Mouse (Mus musculus): ENCODE data around the gene Ptprk. TPM values are rescaled to one million over a fixed set of nuclear protein-coding genes. Genes with fewer than 3 reads are reported as not detected.

The Ptprk gene
- polyA plus RNA-seq, 1 experiment = 3.7 TPM

DNA sequence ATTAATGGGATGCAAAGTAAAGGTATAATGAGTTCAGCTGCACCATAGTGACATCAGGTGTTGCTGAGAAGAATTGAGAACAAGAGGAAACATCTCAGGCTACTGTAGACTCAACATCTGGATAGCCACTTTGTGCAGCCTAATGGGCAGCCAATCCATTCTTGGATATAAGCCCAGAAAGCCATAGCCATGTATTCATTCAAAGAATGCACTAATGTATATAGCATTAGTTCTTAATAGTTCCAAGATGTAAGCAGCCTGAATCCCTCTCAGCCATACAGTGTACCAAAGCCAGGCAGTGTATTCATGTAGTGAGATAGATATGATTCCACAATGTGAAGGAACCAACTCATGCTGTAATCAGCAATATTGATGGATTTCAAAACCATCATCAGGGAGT, 134.8 kb downstream of the Ptprk start:
- Histone ChIP-seq H3K4me1 (ENCODE audit: control insufficient read depth, insufficient read depth, low read length) (no peaks in the 10 kb centered on the region), H3K4me3 (replicated peaks; ENCODE audit: control insufficient read depth, low read depth, low read length) (no peak overlapping the region), H3K27ac (ENCODE audit: control insufficient read depth, insufficient read depth, low read depth, low read length, poor library complexity) (no peak overlapping the region)
- no peak for TF ChIP-seq POLR2A (IDR thresholded peaks at IDR 0.05; ENCODE audit: borderline replicate concordance, control insufficient read depth, low read depth, low read length)

GRCm38 (mm10) chr10:28212083-28212482, 137.5 kb downstream of the Ptprk start:
- no peak for TF ChIP-seq POLR2A (IDR thresholded peaks at IDR 0.05; ENCODE audit: borderline replicate concordance, control insufficient read depth, low read depth, low read length)
- TF ChIP-seq CTCF (IDR thresholded peaks at IDR 0.05; ENCODE audit: control insufficient read depth, insufficient read depth, low read length) = no peak
- H3K27ac ChIP-seq (ENCODE audit: control insufficient read depth, insufficient read depth, low read depth, low read length, poor library complexity) = no peak overlapping the region
- 83% methylated on average over 1 of the region's 1 CpGs for WGBS
- no peaks in the 10 kb centered on the region for H3K4me1 ChIP-seq (ENCODE audit: control insufficient read depth, insufficient read depth, low read length)
- no peak overlapping the region for H3K4me3 ChIP-seq (replicated peaks; ENCODE audit: control insufficient read depth, low read depth, low read length)

DNA sequence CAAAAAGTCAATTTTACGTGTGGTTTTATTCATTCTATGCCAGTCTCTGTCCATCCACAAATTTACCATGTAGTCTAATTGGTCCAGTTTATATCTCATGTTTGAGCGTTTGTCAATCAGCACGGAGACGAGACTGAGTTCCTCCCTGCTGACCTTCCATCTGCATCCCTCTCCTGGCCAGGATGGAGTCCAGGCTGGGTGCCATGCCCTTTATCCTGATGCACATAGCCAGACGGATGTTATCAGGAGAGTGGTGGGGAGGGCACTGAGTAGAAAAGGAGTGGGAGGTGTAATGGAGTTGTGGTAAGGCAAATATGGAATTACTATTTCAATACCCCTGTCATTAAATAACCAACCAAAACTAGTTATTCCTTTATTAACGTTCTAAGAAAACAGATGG, 140.5 kb downstream of the Ptprk start:
- TF ChIP-seq POLR2A (IDR thresholded peaks at IDR 0.05; ENCODE audit: borderline replicate concordance, control insufficient read depth, low read depth, low read length) (no peak), CTCF (IDR thresholded peaks at IDR 0.05; ENCODE audit: control insufficient read depth, insufficient read depth, low read length) (no peak)
- Histone ChIP-seq H3K27ac (ENCODE audit: control insufficient read depth, insufficient read depth, low read depth, low read length, poor library complexity) (no peak overlapping the region), H3K4me1 (ENCODE audit: control insufficient read depth, insufficient read depth, low read length) (no peaks in the 10 kb centered on the region), H3K4me3 (replicated peaks; ENCODE audit: control insufficient read depth, low read depth, low read length) (no peak overlapping the region)
- WGBS = 81% methylated on average over 6 of the region's 6 CpGs

DNA sequence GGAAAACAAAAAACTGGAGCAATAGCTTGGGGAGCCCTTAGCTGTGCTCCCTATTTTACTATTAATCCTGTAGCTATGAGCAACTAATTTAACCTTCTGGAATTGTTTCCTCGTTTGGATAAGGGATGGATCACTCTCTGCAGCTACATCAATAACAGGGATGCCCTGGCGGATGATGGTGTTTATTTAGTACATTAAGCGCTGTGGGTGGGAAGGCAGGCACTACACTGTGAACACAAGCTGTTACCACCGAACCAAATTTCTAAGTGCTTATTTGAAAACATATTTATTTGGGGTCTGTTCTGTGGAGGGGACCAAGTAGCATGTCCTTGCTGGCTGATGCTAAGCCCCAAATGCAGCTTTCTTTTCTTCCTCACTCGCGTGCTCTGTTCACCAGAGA, 149.0 kb downstream of the Ptprk start:
- no peak for TF ChIP-seq CTCF (IDR thresholded peaks at IDR 0.05; ENCODE audit: control insufficient read depth, insufficient read depth, low read length)
- TF ChIP-seq POLR2A (IDR thresholded peaks at IDR 0.05; ENCODE audit: borderline replicate concordance, control insufficient read depth, low read depth, low read length) = no peak

GRCm38 (mm10) chr10:28224376-28224775, 149.8 kb downstream of the Ptprk start:
- WGBS = 85% methylated on average over 1 of the region's 1 CpGs
- Histone ChIP-seq H3K4me1 (ENCODE audit: control insufficient read depth, insufficient read depth, low read length) (no peaks in the 10 kb centered on the region), H3K27ac (ENCODE audit: control insufficient read depth, insufficient read depth, low read depth, low read length, poor library complexity) (no peak overlapping the region), H3K4me3 (replicated peaks; ENCODE audit: control insufficient read depth, low read depth, low read length) (no peak overlapping the region)
- no peak for TF ChIP-seq CTCF (IDR thresholded peaks at IDR 0.05; ENCODE audit: control insufficient read depth, insufficient read depth, low read length)
- no peak for TF ChIP-seq POLR2A (IDR thresholded peaks at IDR 0.05; ENCODE audit: borderline replicate concordance, control insufficient read depth, low read depth, low read length)

More for the DNA sequence above, 149.0 kb downstream of the Ptprk start:
- no peak overlapping the region for H3K27ac ChIP-seq (ENCODE audit: control insufficient read depth, insufficient read depth, low read depth, low read length, poor library complexity)
- H3K4me1 ChIP-seq (ENCODE audit: control insufficient read depth, insufficient read depth, low read length) = no peaks in the 10 kb centered on the region
- WGBS = 76% methylated on average over 6 of the region's 6 CpGs
- no peak overlapping the region for H3K4me3 ChIP-seq (replicated peaks; ENCODE audit: control insufficient read depth, low read depth, low read length)

- Histone ChIP-seq H3K4me3 (replicated peaks; ENCODE audit: control insufficient read depth, low read depth, low read length) (no peak overlapping the region), H3K4me1 (ENCODE audit: control insufficient read depth, insufficient read depth, low read length) (no peaks in the 10 kb centered on the region), H3K27ac (ENCODE audit: control insufficient read depth, insufficient read depth, low read depth, low read length, poor library complexity) (no peak overlapping the region)
- TF ChIP-seq CTCF (IDR thresholded peaks at IDR 0.05; ENCODE audit: control insufficient read depth, insufficient read depth, low read length) (no peak), POLR2A (IDR thresholded peaks at IDR 0.05; ENCODE audit: borderline replicate concordance, control insufficient read depth, low read depth, low read length) (no peak)
- 15% methylated on average over 5 of the region's 5 CpGs for WGBS
Measured at GRCm38 (mm10) chr10:28225536-28226075, 151.0 kb downstream of the Ptprk start.

GRCm38 (mm10) chr10:28227732-28228131, 153.1 kb downstream of the Ptprk start:
- no peak for TF ChIP-seq CTCF (IDR thresholded peaks at IDR 0.05; ENCODE audit: control insufficient read depth, insufficient read depth, low read length)
- TF ChIP-seq POLR2A (IDR thresholded peaks at IDR 0.05; ENCODE audit: borderline replicate concordance, control insufficient read depth, low read depth, low read length) = no peak
- 70% methylated on average over 4 of the region's 4 CpGs for WGBS

DNA sequence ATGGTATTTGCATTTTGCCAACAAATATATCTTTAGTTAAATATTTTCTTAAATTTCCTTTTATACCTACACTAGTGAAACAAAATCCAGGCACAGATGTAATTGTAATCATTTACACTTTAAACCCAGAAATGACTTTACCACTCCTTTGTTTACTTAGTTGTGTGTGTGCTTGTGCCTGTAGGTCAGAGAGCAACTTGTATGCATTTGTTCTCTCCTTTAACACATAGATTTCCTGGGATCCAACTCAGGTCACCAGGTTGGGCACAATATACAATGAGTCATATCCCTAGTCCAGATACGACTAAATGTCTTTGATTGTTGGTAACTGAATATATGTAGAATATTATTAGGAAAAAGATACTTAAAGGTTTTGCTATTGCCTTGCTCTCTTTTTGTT, 153.6 kb downstream of the Ptprk start:
- H3K4me3 ChIP-seq (replicated peaks; ENCODE audit: control insufficient read depth, low read depth, low read length) = no peak overlapping the region
- no peak overlapping the region for H3K27ac ChIP-seq (ENCODE audit: control insufficient read depth, insufficient read depth, low read depth, low read length, poor library complexity)
- no peaks in the 10 kb centered on the region for H3K4me1 ChIP-seq (ENCODE audit: control insufficient read depth, insufficient read depth, low read length)
- no peak for TF ChIP-seq CTCF (IDR thresholded peaks at IDR 0.05; ENCODE audit: control insufficient read depth, insufficient read depth, low read length)
- no peak for TF ChIP-seq POLR2A (IDR thresholded peaks at IDR 0.05; ENCODE audit: borderline replicate concordance, control insufficient read depth, low read depth, low read length)
- 79% methylated on average over 1 of the region's 1 CpGs for WGBS

More at GRCm38 (mm10) chr10:28227732-28228131, 153.1 kb downstream of the Ptprk start:
- Histone ChIP-seq H3K4me1 (ENCODE audit: control insufficient read depth, insufficient read depth, low read length) (no peaks in the 10 kb centered on the region), H3K27ac (ENCODE audit: control insufficient read depth, insufficient read depth, low read depth, low read length, poor library complexity) (no peak overlapping the region), H3K4me3 (replicated peaks; ENCODE audit: control insufficient read depth, low read depth, low read length) (no peak overlapping the region)

Data from bone marrow, adult 2 months (tissue).